ENCODE assay signal across 16 mouse cellular contexts in genomic region chr17:48324258-48324657, GRCm38 (mm10). TPM values are rescaled to one million over a fixed set of nuclear protein-coding genes. Genes with fewer than 3 reads are reported as not detected.
DNase-seq lines count a peak whose midpoint lies in the region; ATAC-seq and TF ChIP-seq lines count a peak whose summit lies in the region.
"Had no signal": no experiment of that assay in that cellular context is flagged by ENCODE, and none has a peak within 500 bp of the region (broad histone marks: within the 10 kb centered on the region; RNA-seq: fewer than 3 reads in every experiment).

No protein-coding gene starts in this region.

- no peak overlapping the region for H3K4me3 ChIP-seq in heart, embryonic 11.5 days (ENCODE audit: low read depth, low read length)
- H3K4me3 ChIP-seq in liver, postnatal 0 days (ENCODE audit: low read depth, low read length), result no peak overlapping the region
- H3K4me3 ChIP-seq: embryonic facial prominence, embryonic 12.5 days; hindbrain, embryonic 10.5 days; midbrain, embryonic 13.5 days had no signal

- H3K9ac ChIP-seq in heart, embryonic 11.5 days (ENCODE audit: low read depth, low read length), result no peak overlapping the region
- no peak overlapping the region for H3K9ac ChIP-seq in liver, postnatal 0 days (replicated peaks)
- H3K9ac ChIP-seq: embryonic facial prominence, embryonic 12.5 days; liver, embryonic 14.5 days; midbrain, embryonic 13.5 days had no signal

- H3K27ac ChIP-seq in heart, embryonic 11.5 days (ENCODE audit: low read depth, low read length), result no peak overlapping the region
- peak overlapping the region; percentile 74 for H3K27ac ChIP-seq in liver, postnatal 0 days (ENCODE audit: low read depth)
- H3K27ac ChIP-seq: embryonic facial prominence, embryonic 12.5 days; hindbrain, embryonic 10.5 days; liver, embryonic 14.5 days; midbrain, embryonic 13.5 days had no signal

- no peaks in the 10 kb centered on the region for H3K4me1 ChIP-seq in heart, embryonic 11.5 days (ENCODE audit: control insufficient read depth, insufficient read depth, low read length)
- H3K4me1 ChIP-seq in liver, postnatal 0 days (ENCODE audit: insufficient read depth), result peaks cover 18% of the 10 kb centered on the region
- H3K4me1 ChIP-seq: embryonic facial prominence, embryonic 12.5 days; hindbrain, embryonic 10.5 days; midbrain, embryonic 13.5 days had no signal

- no peak for TF ChIP-seq CTCF in liver, postnatal 0 days (IDR thresholded peaks at IDR 0.05; ENCODE audit: low read depth)

- H3K4me2 ChIP-seq in heart, embryonic 11.5 days, result no peak overlapping the region
- 0 out of 2 replicates have a peak overlapping the region, but pooled peaks have one; percentile 4 for H3K4me2 ChIP-seq in liver, postnatal 0 days (ENCODE audit: low read depth, low read length)
- H3K4me2 ChIP-seq: embryonic facial prominence, embryonic 12.5 days; midbrain, embryonic 13.5 days had no signal

- DNase-seq in heart, adult 11 months, result peak; percentile 92
- DNase-seq in liver, postnatal 0 days, result peak; percentile 57
- no peak for DNase-seq in adrenal gland, postnatal 10 days
- no peak for DNase-seq in adipocyte (ENCODE audit: low spot score)
- no peak for DNase-seq in layer of hippocampus, adult 18-20 months (ENCODE audit: low spot score in 2 of 2)
- DNase-seq: cerebellum, adult 18-20 months; gastrocnemius, postnatal 25 days had no signal

- H3K9me3 ChIP-seq in heart, embryonic 11.5 days (replicated peaks; ENCODE audit: control insufficient read depth, low read length), result no peaks in the 10 kb centered on the region
- no peaks in the 10 kb centered on the region for H3K9me3 ChIP-seq in liver, postnatal 0 days (ENCODE audit: low read length)
- H3K9me3 ChIP-seq: embryonic facial prominence, embryonic 12.5 days; midbrain, embryonic 13.5 days had no signal

- no peaks in the 10 kb centered on the region for H3K36me3 ChIP-seq in heart, embryonic 11.5 days (ENCODE audit: control insufficient read depth, insufficient read depth, low read length)
- H3K36me3 ChIP-seq in liver, postnatal 0 days (replicated peaks; ENCODE audit: insufficient read depth, low read length), result no peaks in the 10 kb centered on the region; the same call in 1 of the 2 replicates
- H3K36me3 ChIP-seq: embryonic facial prominence, embryonic 12.5 days; hindbrain, embryonic 10.5 days; midbrain, embryonic 13.5 days had no signal

- H3K27me3 ChIP-seq in heart, embryonic 11.5 days (ENCODE audit: control insufficient read depth, insufficient read depth, low read length), result no peaks in the 10 kb centered on the region
- H3K27me3 ChIP-seq in liver, postnatal 0 days (ENCODE audit: insufficient read depth, low read length), result no peaks in the 10 kb centered on the region
- H3K27me3 ChIP-seq: embryonic facial prominence, embryonic 12.5 days; midbrain, embryonic 13.5 days had no signal

- ATAC-seq in heart, embryonic 11.5 days (replicated peaks; ENCODE audit: insufficient number of reproducible peaks, low FRiP score, low TSS enrichment), result no peak
- peak; percentile 92 for ATAC-seq in granulocyte monocyte progenitor cell, adult 5-6 weeks (replicated peaks; ENCODE audit: poor library complexity, severe bottlenecking)
- ATAC-seq in liver, postnatal 0 days, result peak; percentile 70
- peak; percentile 79 for ATAC-seq in megakaryocyte progenitor cell, adult 5-6 weeks (replicated peaks; ENCODE audit: poor library complexity)
- ATAC-seq: activated CD4-positive, CD25-positive, alpha-beta regulatory T cell, adult 4 months; midbrain, embryonic 13.5 days had no signal

- WGBS in heart, embryonic 11.5 days (ENCODE audit: insufficient replicate concordance), result 76% methylated on average over 5 of the region's 5 CpGs
- WGBS in liver, postnatal 0 days (ENCODE audit: insufficient replicate concordance), result 43% methylated on average over 5 of the region's 5 CpGs

- TF ChIP-seq EP300 in liver, postnatal 0 days (IDR thresholded peaks at IDR 0.05; ENCODE audit: low read depth), result peak; percentile 41; the same call in 1 of the 2 replicates

RNA-seq across cellular contexts. Expression of gene B430306N03Rik, which starts 8.3 kb away (rescaled TPM):
- polyA plus RNA-seq in heart, embryonic 11.5 days (2014; fragmentation: Nextera tagmentation; extraction: Ambion mirVana), result 0.30 TPM in 1 of 2 replicates, not detected in the other
- 3.1 and 8.2 TPM in 2 replicates for total RNA-seq in granulocyte monocyte progenitor cell, adult 5-6 weeks (2014; fragmentation: Nextera tagmentation)
- 3.0 TPM in 2 replicates for total RNA-seq in granulocyte monocyte progenitor cell, adult 5-6 weeks (2017)
- 4.7 and 5.1 TPM in 2 replicates for polyA plus RNA-seq in liver, postnatal 0 days (2015; fragmentation: Nextera tagmentation; extraction: Ambion mirVana)
- total RNA-seq in megakaryocyte progenitor cell, adult 5-6 weeks (2015), result 8.3 and 11.9 TPM in 2 replicates
- 2.7 and 4.6 TPM in 2 replicates for total RNA-seq in megakaryocyte progenitor cell, adult 5-6 weeks (2017)
- under 1 TPM; 0.66 to 0.79 TPM for total RNA-seq in adrenal gland, postnatal 10 days (2021)
- total RNA-seq in layer of hippocampus, adult 18-20 months (2021), result under 1 TPM in 1 of 2 experiments, not detected in 1; 0.10 TPM
- total RNA-seq: gastrocnemius, postnatal 25 days had no signal
- polyA plus RNA-seq: midbrain, embryonic 13.5 days had no signal

RNA-seq across cellular contexts. Expression of gene Trem2, which starts 21.9 kb away (rescaled TPM):
- 1.1 and 1.5 TPM in 2 replicates for polyA plus RNA-seq in heart, embryonic 11.5 days (2014; fragmentation: Nextera tagmentation; extraction: Ambion mirVana)
- 2.8 and 6.4 TPM in 2 replicates for total RNA-seq in granulocyte monocyte progenitor cell, adult 5-6 weeks (2014; fragmentation: Nextera tagmentation)
- 3.7 and 4.2 TPM in 2 replicates for total RNA-seq in granulocyte monocyte progenitor cell, adult 5-6 weeks (2017)
- polyA plus RNA-seq in liver, postnatal 0 days (2015; fragmentation: Nextera tagmentation; extraction: Ambion mirVana), result 5.6 and 6.3 TPM in 2 replicates
- total RNA-seq in megakaryocyte progenitor cell, adult 5-6 weeks (2015), result 3.4 and 5.7 TPM in 2 replicates
- total RNA-seq in megakaryocyte progenitor cell, adult 5-6 weeks (2017), result 4.2 and 13.6 TPM in 2 replicates
- 1 to 10 TPM; 1.2 to 1.9 TPM for total RNA-seq in adrenal gland, postnatal 10 days (2021)
- 10 to 100 TPM; 12.2 to 12.3 TPM for total RNA-seq in layer of hippocampus, adult 18-20 months (2021)
- polyA plus RNA-seq: activated CD4-positive, CD25-positive, alpha-beta regulatory T cell, adult 4 months had no signal

RNA-seq across cellular contexts. Expression of gene Treml2, which starts 25.0 kb away (rescaled TPM):
- 0.66 and 0.79 TPM in 2 replicates for polyA plus RNA-seq in heart, embryonic 11.5 days (2014; fragmentation: Nextera tagmentation; extraction: Ambion mirVana)
- total RNA-seq in granulocyte monocyte progenitor cell, adult 5-6 weeks (2014; fragmentation: Nextera tagmentation), result 58.2 and 68.7 TPM in 2 replicates
- 42.5 and 45.8 TPM in 2 replicates for total RNA-seq in granulocyte monocyte progenitor cell, adult 5-6 weeks (2017)
- 2.0 and 2.7 TPM in 2 replicates for polyA plus RNA-seq in liver, postnatal 0 days (2015; fragmentation: Nextera tagmentation; extraction: Ambion mirVana)
- 42.9 and 54.0 TPM in 2 replicates for total RNA-seq in megakaryocyte progenitor cell, adult 5-6 weeks (2015)
- total RNA-seq in megakaryocyte progenitor cell, adult 5-6 weeks (2017), result 43.9 and 50.8 TPM in 2 replicates
- total RNA-seq in adrenal gland, postnatal 10 days (2021), result 1 to 10 TPM; 1.5 to 2.0 TPM
- under 1 TPM; 0.22 to 0.36 TPM for total RNA-seq in layer of hippocampus, adult 18-20 months (2021)
- polyA plus RNA-seq: testis, adult 2 months had no signal

RNA-seq across cellular contexts. Expression of gene Treml1, which starts 35.5 kb away (rescaled TPM):
- polyA plus RNA-seq in heart, embryonic 11.5 days (2014; fragmentation: Nextera tagmentation; extraction: Ambion mirVana), result 4.3 and 5.0 TPM in 2 replicates
- not detected in 2 replicates for total RNA-seq in granulocyte monocyte progenitor cell, adult 5-6 weeks (2014; fragmentation: Nextera tagmentation)
- 0.41 TPM in 1 of 2 replicates, not detected in the other for total RNA-seq in granulocyte monocyte progenitor cell, adult 5-6 weeks (2017)
- 17.3 and 18.8 TPM in 2 replicates for polyA plus RNA-seq in liver, postnatal 0 days (2015; fragmentation: Nextera tagmentation; extraction: Ambion mirVana)
- 0.24 and 0.62 TPM in 2 replicates for total RNA-seq in megakaryocyte progenitor cell, adult 5-6 weeks (2015)
- not detected in 2 replicates for total RNA-seq in megakaryocyte progenitor cell, adult 5-6 weeks (2017)
- under 1 TPM; 0.48 TPM for total RNA-seq in adrenal gland, postnatal 10 days (2021)
- under 1 TPM in 1 of 2 experiments, not detected in 1; 0.41 TPM for total RNA-seq in layer of hippocampus, adult 18-20 months (2021)
- polyA plus RNA-seq: activated CD4-positive, CD25-positive, alpha-beta regulatory T cell, adult 4 months had no signal

Comparison
In these comparisons a context has a peak if more than half of its experiments do, and no peak if none do; other contexts are left out.
1. DNase-seq: peak in heart, adult 11 months (single experiment) and liver, postnatal 0 days (single experiment); none in adrenal gland, postnatal 10 days (single experiment), adipocyte (single experiment) and layer of hippocampus, adult 18-20 months (0 of 2).
2. RNA of gene Treml2, which starts 25.0 kb away (total RNA-seq): 42.5 to 68.7 TPM in granulocyte monocyte progenitor cell, adult 5-6 weeks and 42.9 to 54.0 TPM in megakaryocyte progenitor cell, adult 5-6 weeks; 1.5 to 2.0 TPM in adrenal gland, postnatal 10 days and 0.22 to 0.36 TPM in layer of hippocampus, adult 18-20 months; every median in the first group is over 10 times any median in the second.